Mouse (Mus musculus): ENCODE measurements around the gene Tnpo1. TPM values are rescaled to one million over a fixed set of nuclear protein-coding genes. Genes with fewer than 3 reads are reported as not detected.
"Not testable (repeated sequence)": the region's sequence is repeated elsewhere in the genome, so short reads cannot be mapped to it uniquely, and the experiment has no call there.

Gene Tnpo1
- polyA plus RNA-seq, 1 experiment from 2014 or later, result 63.5 TPM

- no peak overlapping the region for H3K9ac ChIP-seq (replicated peaks; ENCODE audit: low read length)
- H3K9me3 ChIP-seq (ENCODE audit: control insufficient read depth, low read length), result no peaks in the 10 kb centered on the region
- no peak overlapping the region for H3K4me3 ChIP-seq (replicated peaks; ENCODE audit: low read depth, low read length)
- ATAC-seq (ENCODE audit: low FRiP score, low TSS enrichment), result no peak
- H3K27me3 ChIP-seq (ENCODE audit: control insufficient read depth, insufficient read depth, low read length), result no peaks in the 10 kb centered on the region
- H3K36me3 ChIP-seq (ENCODE audit: control insufficient read depth, insufficient read depth, low read length), result peaks cover 4% of the 10 kb centered on the region; the same call in 1 of the 2 replicates
- H3K27ac ChIP-seq (replicated peaks; ENCODE audit: low read depth, low read length), result no peak overlapping the region
- no peak overlapping the region for H3K4me2 ChIP-seq (ENCODE audit: low read length)
- DNase-seq, result no peak
- no peaks in the 10 kb centered on the region for H3K4me1 ChIP-seq (ENCODE audit: control insufficient read depth, insufficient read depth, low read length)
- 76% methylated on average over 1 of the region's 1 CpGs for WGBS
Observed at GRCm38 (mm10) chr13:98834199-98834598, 92.0 kb downstream of the Tnpo1 start.

- Histone ChIP-seq H3K9ac (replicated peaks; ENCODE audit: low read length) (no peak overlapping the region), H3K9me3 (ENCODE audit: control insufficient read depth, low read length) (no peaks in the 10 kb centered on the region), H3K36me3 (ENCODE audit: control insufficient read depth, insufficient read depth, low read length) (no peaks in the 10 kb centered on the region), H3K27me3 (ENCODE audit: control insufficient read depth, insufficient read depth, low read length) (no peaks in the 10 kb centered on the region), H3K4me1 (ENCODE audit: control insufficient read depth, insufficient read depth, low read length) (no peaks in the 10 kb centered on the region), H3K4me3 (replicated peaks; ENCODE audit: low read depth, low read length) (no peak overlapping the region), H3K4me2 (ENCODE audit: low read length) (no peak overlapping the region), H3K27ac (replicated peaks; ENCODE audit: low read depth, low read length) (no peak overlapping the region)
- 87% methylated on average over 10 of the region's 10 CpGs for WGBS
- DNase-seq, result no peak
- ATAC-seq (ENCODE audit: low FRiP score, low TSS enrichment), result no peak
Observed at GRCm38 (mm10) chr13:98832451-98833450, 93.4 kb downstream of the Tnpo1 start.

- DNase-seq; H3K4me2 ChIP-seq (ENCODE audit: low read length); H3K4me1 ChIP-seq (ENCODE audit: control insufficient read depth, insufficient read depth, low read length); H3K36me3 ChIP-seq (ENCODE audit: control insufficient read depth, insufficient read depth, low read length); H3K4me3 ChIP-seq (replicated peaks; ENCODE audit: low read depth, low read length); ATAC-seq (ENCODE audit: low FRiP score, low TSS enrichment); H3K9me3 ChIP-seq (ENCODE audit: control insufficient read depth, low read length); H3K27ac ChIP-seq (replicated peaks; ENCODE audit: low read depth, low read length); H3K27me3 ChIP-seq (ENCODE audit: control insufficient read depth, insufficient read depth, low read length); H3K9ac ChIP-seq (replicated peaks; ENCODE audit: low read length): not testable (repeated sequence)
- 97% methylated on average over 6 of the region's 6 CpGs for WGBS
Observed at GRCm38 (mm10) chr13:98829026-98829425, 97.2 kb downstream of the Tnpo1 start.

- Histone ChIP-seq H3K9ac (replicated peaks; ENCODE audit: low read length) (no peak overlapping the region), H3K4me3 (replicated peaks; ENCODE audit: low read depth, low read length) (no peak overlapping the region), H3K4me2 (ENCODE audit: low read length) (no peak overlapping the region), H3K9me3 (ENCODE audit: control insufficient read depth, low read length) (no peaks in the 10 kb centered on the region), H3K4me1 (ENCODE audit: control insufficient read depth, insufficient read depth, low read length) (no peaks in the 10 kb centered on the region), H3K27me3 (ENCODE audit: control insufficient read depth, insufficient read depth, low read length) (no peaks in the 10 kb centered on the region), H3K27ac (replicated peaks; ENCODE audit: low read depth, low read length) (no peak overlapping the region), H3K36me3 (ENCODE audit: control insufficient read depth, insufficient read depth, low read length) (no peaks in the 10 kb centered on the region)
- DNase-seq (no peak), ATAC-seq (ENCODE audit: low FRiP score, low TSS enrichment) (no peak)
- WGBS, result 87% methylated on average over 4 of the region's 4 CpGs
Observed at GRCm38 (mm10) chr13:98825574-98825973, 100.6 kb downstream of the Tnpo1 start.

GRCm38 (mm10) chr13:98819094-98819493 lies 107.1 kb downstream of the Tnpo1 start:
- H3K4me2 ChIP-seq (ENCODE audit: low read length), result no peak overlapping the region

GRCm38 (mm10) chr13:98818205-98818604 lies 108.0 kb downstream of the Tnpo1 start:
- Histone ChIP-seq H3K4me1 (ENCODE audit: control insufficient read depth, insufficient read depth, low read length) (peaks cover 8% of the 10 kb centered on the region), H3K4me3 (replicated peaks; ENCODE audit: low read depth, low read length) (no peak overlapping the region), H3K9ac (replicated peaks; ENCODE audit: low read length) (no peak overlapping the region), H3K4me2 (ENCODE audit: low read length) (no peak overlapping the region), H3K27me3 (ENCODE audit: control insufficient read depth, insufficient read depth, low read length) (no peaks in the 10 kb centered on the region), H3K9me3 (ENCODE audit: control insufficient read depth, low read length) (no peaks in the 10 kb centered on the region), H3K27ac (replicated peaks; ENCODE audit: low read depth, low read length) (no peak overlapping the region), H3K36me3 (ENCODE audit: control insufficient read depth, insufficient read depth, low read length) (no peaks in the 10 kb centered on the region)
- ATAC-seq (ENCODE audit: low FRiP score, low TSS enrichment), result no peak
- DNase-seq, result no peak
- 76% methylated on average over 4 of the region's 4 CpGs for WGBS

More at GRCm38 (mm10) chr13:98819094-98819493, 107.1 kb downstream of the Tnpo1 start:
- WGBS, result 79% methylated on average over 2 of the region's 2 CpGs
- H3K4me3 ChIP-seq (replicated peaks; ENCODE audit: low read depth, low read length), result no peak overlapping the region
- H3K27ac ChIP-seq (replicated peaks; ENCODE audit: low read depth, low read length), result no peak overlapping the region
- ATAC-seq (ENCODE audit: low FRiP score, low TSS enrichment), result no peak
- DNase-seq, result no peak
- H3K4me1 ChIP-seq (ENCODE audit: control insufficient read depth, insufficient read depth, low read length), result 0 out of 2 replicates have a peak, but pooled peaks cover 3% of the 10 kb centered on the region
- no peaks in the 10 kb centered on the region for H3K27me3 ChIP-seq (ENCODE audit: control insufficient read depth, insufficient read depth, low read length)
- H3K36me3 ChIP-seq (ENCODE audit: control insufficient read depth, insufficient read depth, low read length), result no peaks in the 10 kb centered on the region
- H3K9ac ChIP-seq (replicated peaks; ENCODE audit: low read length), result no peak overlapping the region
- H3K9me3 ChIP-seq (ENCODE audit: control insufficient read depth, low read length), result no peaks in the 10 kb centered on the region

- Histone ChIP-seq H3K4me3 (replicated peaks; ENCODE audit: low read depth, low read length) (no peak overlapping the region), H3K4me2 (ENCODE audit: low read length) (no peak overlapping the region), H3K27ac (replicated peaks; ENCODE audit: low read depth, low read length) (no peak overlapping the region), H3K9ac (replicated peaks; ENCODE audit: low read length) (no peak overlapping the region), H3K4me1 (ENCODE audit: control insufficient read depth, insufficient read depth, low read length) (peaks cover 8% of the 10 kb centered on the region), H3K9me3 (ENCODE audit: control insufficient read depth, low read length) (no peaks in the 10 kb centered on the region), H3K36me3 (ENCODE audit: control insufficient read depth, insufficient read depth, low read length) (no peaks in the 10 kb centered on the region), H3K27me3 (ENCODE audit: control insufficient read depth, insufficient read depth, low read length) (no peaks in the 10 kb centered on the region)
- ATAC-seq (ENCODE audit: low FRiP score, low TSS enrichment) (no peak), DNase-seq (no peak)
- 67% methylated on average over 4 of the region's 4 CpGs for WGBS
Observed at GRCm38 (mm10) chr13:98817766-98818165, 108.4 kb downstream of the Tnpo1 start.

- not testable (repeated sequence) for H3K9me3 ChIP-seq (ENCODE audit: control insufficient read depth, low read length); H3K4me2 ChIP-seq (ENCODE audit: low read length); H3K9ac ChIP-seq (replicated peaks; ENCODE audit: low read length); H3K27ac ChIP-seq (replicated peaks; ENCODE audit: low read depth, low read length); H3K27me3 ChIP-seq (ENCODE audit: control insufficient read depth, insufficient read depth, low read length); DNase-seq; H3K4me3 ChIP-seq (replicated peaks; ENCODE audit: low read depth, low read length); H3K4me1 ChIP-seq (ENCODE audit: control insufficient read depth, insufficient read depth, low read length); ATAC-seq (ENCODE audit: low FRiP score, low TSS enrichment); H3K36me3 ChIP-seq (ENCODE audit: control insufficient read depth, insufficient read depth, low read length)
- 83% methylated on average over 4 of the region's 4 CpGs for WGBS
Observed at GRCm38 (mm10) chr13:98816981-98817660, 109.1 kb downstream of the Tnpo1 start.
